Mouse (Mus musculus): Measurements from ENCODE around the gene Txn1. TPM values are rescaled to one million over a fixed set of nuclear protein-coding genes. Genes with fewer than 3 reads are reported as not detected.

Gene Txn1
- total RNA-seq, 2 experiments from 2014 or later: 96.7 to 102 TPM

DNA sequence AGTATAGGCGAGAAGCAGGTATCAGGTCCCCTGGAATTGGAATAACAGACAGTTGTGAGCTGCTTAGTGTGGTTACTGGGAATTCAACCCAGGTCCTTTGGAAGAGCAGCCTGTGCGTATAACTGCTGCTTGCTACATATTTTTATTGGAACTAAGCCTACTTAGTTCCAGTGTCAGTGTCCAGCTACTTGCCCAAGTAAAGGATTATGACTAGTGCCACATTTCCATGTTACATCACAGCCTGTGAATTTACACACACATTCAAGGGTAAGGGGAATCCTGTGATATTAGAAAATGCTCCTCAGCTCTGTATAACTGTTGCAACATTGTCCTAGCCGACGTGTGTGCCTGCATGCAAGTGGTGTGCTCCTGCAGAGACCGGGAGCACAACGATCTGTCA, 18.9 kb downstream of the Txn1 start:
- TF ChIP-seq CTCF (IDR thresholded peaks at IDR 0.05): no peak
- intact Hi-C loops (cut with DNase I): no loop called here

DNA sequence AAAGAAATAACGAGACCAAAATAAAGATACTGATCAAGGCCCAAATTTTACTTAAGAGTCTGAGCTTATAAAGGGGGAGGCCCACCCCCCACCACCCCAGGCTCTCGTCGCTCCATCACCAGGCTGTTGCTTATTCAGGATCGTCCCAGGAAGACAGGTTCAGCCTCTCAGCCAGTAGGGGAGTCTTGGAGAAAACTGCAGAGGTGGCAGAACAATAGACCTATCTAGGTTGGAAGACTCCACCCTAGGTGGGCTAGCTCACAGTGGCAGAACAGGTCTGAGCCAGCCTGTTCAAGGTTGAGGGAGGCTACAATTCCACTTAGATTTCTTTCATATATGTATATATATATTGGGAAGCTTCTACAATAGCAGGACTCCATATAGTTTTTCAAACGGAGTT, 22.0 kb downstream of the Txn1 start:
- TF ChIP-seq CTCF (IDR thresholded peaks at IDR 0.05): no peak
- no peak overlapping the region for H3K4me3 ChIP-seq
- DNase-seq (ENCODE audit: extremely low spot score in 1 of 2, low spot score in 2 of 2): no peak
- intact Hi-C loops (cut with DNase I): no loop called here
- H3K27ac ChIP-seq: no peak overlapping the region

More for the DNA sequence above, 18.9 kb downstream of the Txn1 start:
- Histone ChIP-seq H3K27ac (no peak overlapping the region), H3K4me3 (no peak overlapping the region)
- DNase-seq (ENCODE audit: extremely low spot score in 1 of 2, low spot score in 2 of 2): no peak

DNA sequence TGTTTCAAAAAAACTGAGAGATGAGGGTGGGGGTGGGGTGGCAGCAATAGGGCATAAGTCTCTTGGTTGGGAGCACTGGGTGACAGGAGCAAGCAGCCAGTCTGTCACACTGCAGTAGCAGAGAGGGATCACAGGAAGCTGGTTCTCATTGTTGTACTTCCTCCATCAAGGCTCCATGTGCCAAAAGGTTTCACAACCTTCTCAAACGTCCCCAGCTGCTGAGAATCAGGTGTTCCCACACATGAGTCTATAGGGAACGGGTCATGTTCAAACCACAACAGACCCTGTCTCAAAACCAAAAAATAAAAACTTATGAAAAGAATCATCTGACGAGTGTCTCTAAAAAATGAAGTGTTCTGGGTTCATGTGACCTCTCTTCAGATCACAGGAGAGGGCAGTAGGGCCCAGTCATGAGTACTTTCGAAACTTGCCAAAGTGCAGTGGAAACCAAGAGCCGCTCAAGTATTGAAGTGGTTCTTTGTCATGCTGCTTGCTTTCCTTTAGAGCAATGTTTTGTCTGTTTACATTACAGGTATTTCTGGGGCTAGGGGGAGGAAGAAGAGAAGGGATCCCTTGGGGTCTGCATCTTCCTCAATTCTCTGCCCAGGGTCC, 25.5 kb downstream of the Txn1 start:
- intact Hi-C loops (cut with DNase I): no loop called here
- Histone ChIP-seq H3K27ac (no peak overlapping the region), H3K4me3 (no peak overlapping the region)
- TF ChIP-seq CTCF (IDR thresholded peaks at IDR 0.05): no peak
- no peak for DNase-seq (ENCODE audit: extremely low spot score in 1 of 2, low spot score in 2 of 2)

DNA sequence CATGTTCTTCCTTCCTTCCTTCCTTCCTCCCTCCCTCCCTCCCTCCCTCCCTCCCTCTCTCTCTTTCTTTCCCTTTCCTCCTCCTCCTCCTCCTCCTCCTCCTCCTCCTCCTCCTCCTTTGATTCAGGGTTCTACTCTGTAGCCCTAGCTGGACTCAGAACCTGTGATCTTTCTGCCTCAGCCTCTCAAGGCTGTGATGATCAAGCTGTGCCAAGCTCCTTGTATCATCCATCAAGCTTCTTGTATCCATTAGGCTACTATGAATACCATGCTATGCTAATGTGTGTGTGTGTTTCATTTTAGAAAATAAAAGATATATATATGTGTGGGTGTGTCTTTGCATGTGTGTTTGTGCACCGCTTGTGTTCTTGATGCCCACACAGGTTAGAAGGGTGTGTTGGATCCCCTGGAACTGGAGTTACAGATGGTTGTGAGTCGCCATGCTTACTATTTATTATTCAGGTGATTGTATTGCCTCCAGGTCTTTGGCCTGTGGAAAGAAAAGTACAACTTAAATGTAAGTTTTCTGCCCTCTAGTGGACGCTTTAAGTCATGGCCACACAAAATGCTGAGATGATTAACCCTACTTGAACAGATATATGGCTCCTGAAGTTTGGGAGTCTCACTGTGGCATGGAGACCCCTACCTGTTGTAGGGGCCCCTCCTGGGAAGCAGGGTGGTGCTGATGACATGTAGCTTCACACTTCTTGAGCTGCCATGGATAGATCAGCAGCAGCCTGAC, 28.6 kb downstream of the Txn1 start:
- intact Hi-C loops (cut with DNase I): loop anchor here (5.0 kb wide), 1 partner anchor 150 kb away; no protein-coding TSS in a partner anchor
- TF ChIP-seq CTCF (IDR thresholded peaks at IDR 0.05): peak; percentile 68
- Histone ChIP-seq H3K4me3 (no peak overlapping the region), H3K27ac (no peak overlapping the region)
- no peak for DNase-seq (ENCODE audit: extremely low spot score in 1 of 2, low spot score in 2 of 2)

DNA sequence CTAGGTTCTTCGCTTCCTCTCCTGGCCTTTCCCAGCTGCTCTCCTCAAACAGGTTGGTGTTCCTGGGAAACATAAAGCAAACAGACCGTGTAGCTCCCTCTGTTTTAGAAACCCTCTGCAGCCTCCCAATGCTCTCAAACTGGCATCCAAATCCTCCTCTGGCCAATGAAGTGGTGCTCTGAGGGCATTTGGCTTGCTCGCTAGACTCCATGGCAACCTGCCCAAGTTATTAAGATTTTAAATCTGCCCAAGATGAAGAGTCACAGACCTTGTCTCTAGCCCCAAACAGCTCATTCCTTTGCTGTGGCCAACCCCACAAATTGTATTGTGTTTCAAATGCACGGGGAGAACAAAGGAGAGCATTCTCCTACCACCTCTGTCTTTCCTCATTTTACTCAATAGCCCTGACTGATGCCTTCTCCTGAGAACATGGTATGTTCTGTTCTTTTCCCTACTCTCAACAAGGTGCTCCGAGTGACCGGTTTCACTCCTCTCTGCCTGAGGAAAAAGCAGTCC, 31.6 kb downstream of the Txn1 start:
- H3K4me3 ChIP-seq: no peak overlapping the region
- H3K27ac ChIP-seq: no peak overlapping the region
- intact Hi-C loops (cut with DNase I): loop anchor here (5.0 kb wide), 1 partner anchor 153 kb away; no protein-coding TSS in a partner anchor
- TF ChIP-seq CTCF (IDR thresholded peaks at IDR 0.05): no peak
- no peak for DNase-seq (ENCODE audit: extremely low spot score in 1 of 2, low spot score in 2 of 2)

DNA sequence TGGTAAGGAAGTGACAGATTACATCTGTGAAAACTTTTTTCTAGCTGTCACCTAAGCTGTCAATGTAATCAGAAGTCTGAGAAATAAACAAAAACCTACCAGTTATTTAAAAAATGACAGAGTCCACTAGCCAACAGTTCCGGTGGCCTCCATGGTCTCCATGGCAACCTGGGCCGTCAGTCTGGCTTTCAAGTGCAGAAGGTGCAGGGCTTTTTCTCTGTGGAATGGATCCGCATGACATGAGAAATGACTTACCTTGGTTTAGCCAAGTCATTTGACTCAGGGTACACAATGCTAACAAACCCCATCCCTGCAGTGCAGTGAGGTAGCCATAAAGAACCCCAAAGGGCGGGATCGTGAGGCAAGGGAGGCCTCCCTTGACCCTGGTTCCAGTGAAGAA, 34.0 kb downstream of the Txn1 start:
- Histone ChIP-seq H3K27ac (no peak overlapping the region), H3K4me3 (no peak overlapping the region)
- intact Hi-C loops (cut with DNase I): no loop called here
- TF ChIP-seq CTCF (IDR thresholded peaks at IDR 0.05): no peak
- no peak for DNase-seq (ENCODE audit: extremely low spot score in 1 of 2, low spot score in 2 of 2)

DNA sequence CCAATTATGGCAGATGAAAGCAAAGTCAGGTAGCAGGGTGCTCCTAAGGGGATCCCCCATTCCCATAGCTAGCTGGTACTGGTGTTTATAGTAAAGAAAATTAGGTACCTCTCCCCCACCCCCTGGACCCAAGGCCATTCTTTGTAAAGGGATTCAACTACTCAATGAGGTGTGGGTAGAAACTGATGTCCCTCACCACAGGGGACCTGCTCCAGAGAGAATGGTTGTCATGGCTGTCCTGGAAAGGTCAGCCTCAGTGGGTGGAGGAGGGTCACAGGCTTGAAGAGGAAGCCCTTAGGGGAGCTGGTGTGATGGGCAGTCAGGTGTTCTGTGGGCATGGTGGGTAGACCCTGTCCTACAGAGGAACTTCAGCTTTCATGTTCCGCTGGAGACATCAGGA, 35.7 kb downstream of the Txn1 start:
- no peak for TF ChIP-seq CTCF (IDR thresholded peaks at IDR 0.05)
- no peak for DNase-seq (ENCODE audit: extremely low spot score in 1 of 2, low spot score in 2 of 2)
- H3K27ac ChIP-seq: no peak overlapping the region
- no peak overlapping the region for H3K4me3 ChIP-seq
- intact Hi-C loops (cut with DNase I): no loop called here

DNA sequence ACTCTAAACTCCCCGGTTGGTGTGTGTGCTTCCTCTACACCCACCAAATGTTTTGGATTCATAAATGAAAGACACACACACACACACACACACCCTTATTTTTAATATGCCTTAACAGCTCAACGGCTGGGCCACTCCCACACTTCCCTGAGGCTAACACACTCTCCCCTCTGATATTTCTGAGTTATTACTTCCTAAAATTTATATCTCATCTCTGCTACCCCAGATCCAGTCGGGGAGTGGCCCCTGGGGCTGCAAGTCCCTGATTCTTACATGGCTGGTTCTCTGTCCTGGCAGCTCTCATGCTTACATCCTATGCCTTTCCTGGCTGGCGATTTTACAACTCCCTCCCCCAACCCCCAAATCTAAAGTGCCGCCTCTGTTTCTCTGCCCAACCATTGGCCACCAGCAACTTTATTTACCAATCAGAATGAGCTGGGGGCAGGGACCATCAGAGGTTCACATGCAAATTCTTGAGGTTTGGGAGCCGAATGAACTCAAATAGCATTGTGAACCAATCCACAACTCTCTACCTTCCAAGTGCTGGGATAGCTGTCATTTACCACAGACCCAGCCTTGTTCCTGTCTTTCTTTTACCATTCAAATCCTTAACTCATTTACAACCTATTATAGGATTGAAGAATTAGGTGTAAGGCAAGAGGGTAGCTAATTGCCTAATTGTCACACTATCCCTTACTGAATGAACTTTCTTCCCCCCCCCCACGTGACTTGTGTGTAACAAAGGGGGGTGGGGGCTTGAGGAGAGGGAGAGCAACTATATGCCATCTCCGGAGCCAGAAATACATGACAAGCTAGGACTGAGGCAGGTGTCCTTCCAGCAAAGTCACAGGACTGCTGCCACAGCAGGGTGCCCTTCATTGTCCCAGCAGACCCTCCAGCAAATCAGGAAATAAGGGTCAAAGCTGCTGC, 36.5 kb downstream of the Txn1 start:
- Histone ChIP-seq H3K4me3 (no peak overlapping the region), H3K27ac (no peak overlapping the region)
- intact Hi-C loops (cut with DNase I): no loop called here
- no peak for TF ChIP-seq CTCF (IDR thresholded peaks at IDR 0.05)
- DNase-seq (ENCODE audit: extremely low spot score in 1 of 2, low spot score in 2 of 2): no peak

DNA sequence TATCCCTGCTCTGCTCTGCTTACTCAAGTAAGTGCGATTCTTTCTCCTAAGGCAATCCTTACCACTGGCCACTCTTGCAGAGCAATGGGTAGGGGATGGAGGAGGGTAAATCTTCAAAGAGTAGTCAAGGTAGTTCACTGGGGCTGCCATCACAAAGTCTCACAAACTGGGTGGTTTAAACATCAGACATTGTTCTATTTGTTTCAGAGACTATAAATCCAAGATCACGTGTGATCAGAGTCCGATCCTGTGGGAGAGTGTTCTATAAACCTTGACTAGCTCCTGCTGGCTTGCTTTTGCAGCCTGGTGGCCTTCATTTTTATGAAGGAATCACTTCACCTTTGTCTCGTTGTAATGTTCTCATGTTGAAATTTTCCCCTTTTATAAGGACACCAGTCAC, 39.5 kb downstream of the Txn1 start:
- Histone ChIP-seq H3K27ac (no peak overlapping the region), H3K4me3 (no peak overlapping the region)
- intact Hi-C loops (cut with DNase I): no loop called here
- no peak for TF ChIP-seq CTCF (IDR thresholded peaks at IDR 0.05)
- no peak for DNase-seq (ENCODE audit: extremely low spot score in 1 of 2, low spot score in 2 of 2)

DNA sequence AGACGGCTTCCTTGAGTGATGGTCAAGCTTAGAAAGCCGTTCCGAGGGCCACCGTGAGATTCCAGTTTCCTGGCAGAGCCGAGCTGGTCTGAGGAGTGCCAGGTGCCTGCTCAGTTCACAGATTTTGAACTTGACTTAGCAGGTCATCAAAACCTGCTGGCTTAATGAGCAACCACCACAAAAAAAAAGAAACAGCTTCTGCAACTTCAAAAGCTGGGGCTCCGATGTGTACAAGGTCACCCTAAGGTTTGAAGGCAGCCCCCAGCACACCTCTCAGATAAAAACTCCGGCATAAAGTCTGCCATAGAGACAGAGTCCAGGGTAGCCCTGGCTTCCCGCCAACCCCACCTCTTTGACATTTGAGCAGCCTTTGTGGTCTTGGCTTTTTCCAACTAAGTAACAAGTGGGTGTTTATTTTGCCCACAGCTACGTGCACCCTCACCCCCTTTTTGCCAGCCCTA, 40.0 kb downstream of the Txn1 start, which contains the start of gene D630039A03Rik:
D630039A03Rik (minus strand) TSS at position 97 of the 461 bp plus-strand sequence.
- H3K27ac ChIP-seq: no peak within 1 kb of the TSS
- intact Hi-C loops (cut with DNase I): no loop called here
- TF ChIP-seq CTCF (IDR thresholded peaks at IDR 0.05): no peak
- DNase-seq (ENCODE audit: extremely low spot score in 1 of 2, low spot score in 2 of 2): no peak
- H3K4me3 ChIP-seq: no peak within 1 kb of the TSS

DNA sequence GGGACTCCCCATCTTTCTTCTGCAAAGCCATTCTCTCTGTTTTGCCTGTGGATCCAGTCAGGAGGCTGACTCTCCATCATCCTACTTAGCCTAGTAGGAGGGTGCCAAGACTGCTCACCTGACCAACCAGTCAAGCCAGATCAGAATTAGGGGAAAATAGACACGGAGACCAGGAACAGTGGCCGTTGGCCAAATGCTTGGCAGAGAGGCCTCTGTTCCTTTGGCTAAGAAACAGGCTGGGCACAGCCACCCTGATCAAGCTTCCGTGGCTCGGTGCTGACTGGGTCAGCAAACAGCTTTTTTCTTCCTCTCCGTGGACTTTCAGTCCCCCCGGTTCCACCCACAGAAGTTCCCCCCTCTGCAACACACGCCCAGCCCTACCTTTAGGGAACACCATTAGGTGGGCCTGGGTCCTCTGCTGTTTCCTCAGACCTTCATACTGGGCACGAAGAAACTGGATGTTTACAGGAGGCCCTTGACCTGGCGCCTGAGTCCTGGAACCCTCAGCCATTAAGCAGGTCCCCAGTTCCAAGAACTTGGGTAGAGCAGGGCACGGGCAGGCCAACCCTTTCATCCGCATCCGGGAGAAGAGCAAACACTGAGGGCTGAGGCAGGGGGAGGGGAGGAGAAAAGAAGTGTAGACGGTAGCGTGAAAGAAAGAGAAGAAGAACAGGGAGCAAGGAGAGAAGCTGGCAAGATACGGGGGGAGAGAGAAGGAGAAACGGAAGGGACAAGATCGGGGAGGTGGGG, 40.8 kb downstream of the Txn1 start:
- DNase-seq (ENCODE audit: extremely low spot score in 1 of 2, low spot score in 2 of 2): no peak
- intact Hi-C loops (cut with DNase I): no loop called here
- no peak overlapping the region for H3K4me3 ChIP-seq
- TF ChIP-seq CTCF (IDR thresholded peaks at IDR 0.05): no peak
- no peak overlapping the region for H3K27ac ChIP-seq
